Mouse (Mus musculus) spleen, postnatal 14 days (tissue): ENCODE results near the gene Asb5.
"Not testable (repeated sequence)": the region's sequence is repeated elsewhere in the genome, so short reads cannot be mapped to it uniquely, and the experiment has no call there.

ENCODE experiments used
- DNase-seq, 2 experiments: peaks; one replicate each; pipeline ENCODE4 v3.0.0; 2021 to 2022; ENCODE audit warnings: low spot score in 2 of 2

Asb5 gene

GRCm38 (mm10) chr8:54529382-54530296, at the start of gene Asb5, which contains the start of gene Spcs3:
Gene Asb5, plus strand, starts transcription at chr8:54529580.
Gene Spcs3, minus strand, starts transcription at chr8:54529998.
- DNase-seq, result peak; percentile 91 to 93

GRCm38 (mm10) chr8:54486555-54487273, 42.7 kb upstream of the Asb5 start:
- DNase-seq, result no peak

GRCm38 (mm10) chr8:54488437-54488836, 40.9 kb upstream of the Asb5 start:
- no peak for DNase-seq

GRCm38 (mm10) chr8:54491057-54491690, 38.2 kb upstream of the Asb5 start:
- DNase-seq, result no peak

- no peak for DNase-seq
Measured at GRCm38 (mm10) chr8:54491934-54492333, 37.4 kb upstream of the Asb5 start.

- peak in 1 of 2 experiments; percentile 28 for DNase-seq
Measured at GRCm38 (mm10) chr8:54493110-54493509, 36.3 kb upstream of the Asb5 start.

- no peak for DNase-seq
Measured at GRCm38 (mm10) chr8:54493915-54494314, 35.5 kb upstream of the Asb5 start.

GRCm38 (mm10) chr8:54503104-54503503, 26.3 kb upstream of the Asb5 start:
- no peak for DNase-seq

GRCm38 (mm10) chr8:54505060-54505459, 24.3 kb upstream of the Asb5 start:
- DNase-seq, result no peak

- DNase-seq, result peak; percentile 30 to 64
Measured at GRCm38 (mm10) chr8:54507428-54508095, 21.8 kb upstream of the Asb5 start.

- no peak for DNase-seq
Measured at GRCm38 (mm10) chr8:54508096-54508456, 21.3 kb upstream of the Asb5 start.

- DNase-seq, result no peak
Measured at GRCm38 (mm10) chr8:54508814-54509213, 20.6 kb upstream of the Asb5 start.

- no peak for DNase-seq
Measured at GRCm38 (mm10) chr8:54509221-54509721, 20.1 kb upstream of the Asb5 start.

- DNase-seq, result no peak
Measured at GRCm38 (mm10) chr8:54511791-54512190, 17.6 kb upstream of the Asb5 start.

- not testable (repeated sequence) for DNase-seq
Measured at GRCm38 (mm10) chr8:54512200-54512599, 17.2 kb upstream of the Asb5 start.

GRCm38 (mm10) chr8:54518756-54519460, 10.5 kb upstream of the Asb5 start:
- DNase-seq, result no peak

- no peak for DNase-seq
Measured at GRCm38 (mm10) chr8:54520516-54520915, 8.9 kb upstream of the Asb5 start.

GRCm38 (mm10) chr8:54525606-54526005, 3.8 kb upstream of the Asb5 start:
- DNase-seq, result no peak

GRCm38 (mm10) chr8:54526700-54527099, 2.7 kb upstream of the Asb5 start:
- DNase-seq, result no peak

GRCm38 (mm10) chr8:54528571-54528970, 809 bp upstream of the Asb5 start:
- no peak for DNase-seq

GRCm38 (mm10) chr8:54535172-54535571, 5.8 kb downstream of the Asb5 start:
- DNase-seq, result no peak
